Mouse (Mus musculus): ENCODE measurements around the gene Exosc9.
"Not testable (repeated sequence)": the region's sequence is repeated elsewhere in the genome, so short reads cannot be mapped to it uniquely, and the experiment has no call there.

The Exosc9 gene

DNA sequence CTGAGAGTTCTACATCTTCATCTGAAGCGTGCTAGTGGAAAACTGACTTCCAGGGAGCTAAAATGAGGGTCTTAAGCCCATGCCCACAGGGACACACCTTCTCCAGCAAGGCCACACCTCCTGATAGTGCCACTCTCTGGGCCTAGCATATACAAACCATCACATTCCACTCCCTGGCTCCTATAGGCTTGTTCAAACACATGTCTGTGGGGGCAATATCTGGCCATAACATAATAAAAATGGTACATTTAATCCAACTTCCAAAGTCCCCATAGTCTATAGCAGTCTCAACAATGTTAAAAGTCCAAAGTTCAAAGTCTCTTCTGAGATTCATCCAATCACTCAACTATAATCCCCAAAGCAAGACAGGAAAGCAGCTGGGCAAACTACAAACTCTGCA lies 5.2 kb downstream of the Exosc9 start:
- no peak for DNase-seq (ENCODE audit: low spot score in 2 of 2)

DNA sequence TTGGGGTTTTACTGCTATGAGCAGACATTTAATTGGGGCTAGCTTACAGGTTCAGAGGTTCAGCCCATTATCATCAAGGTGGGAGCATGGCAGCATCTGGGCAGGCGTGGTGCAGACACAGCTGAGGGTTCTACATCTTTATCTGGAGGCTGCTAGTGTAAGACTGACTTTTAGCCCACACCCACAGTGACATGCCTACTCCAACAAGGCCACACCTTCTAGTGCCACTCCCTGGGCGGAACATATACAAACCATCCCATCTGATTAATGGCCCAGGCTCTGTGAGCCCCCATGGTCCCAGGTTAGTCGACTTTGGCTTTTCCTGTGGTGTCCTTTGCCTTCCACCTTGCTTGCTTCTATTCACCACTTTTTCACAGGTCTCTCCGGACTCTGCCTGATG lies 7.2 kb downstream of the Exosc9 start:
- DNase-seq (ENCODE audit: low spot score in 2 of 2): no peak

DNA sequence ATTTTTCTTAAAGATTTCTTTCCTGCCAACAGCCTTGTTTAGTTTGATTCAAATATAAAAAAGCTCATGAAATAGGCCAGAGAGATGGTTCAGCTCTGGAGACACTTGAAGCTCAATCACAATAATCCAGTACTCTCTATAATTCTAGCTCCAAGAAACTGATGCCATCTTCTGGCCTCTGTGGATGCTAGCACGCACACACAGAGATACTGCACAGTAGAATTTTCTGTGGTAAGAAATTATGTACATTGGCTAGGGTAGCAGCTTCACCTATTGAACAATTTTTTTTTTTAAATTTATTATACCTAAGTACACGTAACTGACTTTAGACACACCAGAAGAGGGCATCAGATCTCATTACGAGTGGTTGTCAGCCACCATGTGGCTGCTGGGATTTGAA lies 11.3 kb downstream of the Exosc9 start:
- DNase-seq (ENCODE audit: low spot score in 2 of 2): no peak

DNA sequence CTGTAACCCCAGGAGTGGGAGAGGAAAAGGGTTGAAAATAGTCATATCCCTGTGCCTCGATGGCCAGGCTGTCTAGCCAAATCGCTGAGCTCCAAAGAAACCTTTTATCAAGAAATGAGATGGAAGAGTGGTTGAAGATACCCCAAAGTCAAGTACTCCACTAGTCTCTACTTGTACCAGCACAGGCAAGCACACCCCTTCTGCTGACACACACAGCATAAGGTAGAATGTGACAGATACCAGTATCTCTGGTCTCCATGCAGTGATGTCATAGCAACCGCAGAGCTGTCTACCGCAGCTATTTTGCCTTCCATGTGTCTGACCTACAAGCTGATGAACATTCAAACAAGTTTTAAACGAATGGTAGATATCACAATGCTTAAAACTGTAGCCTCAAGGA lies 17.4 kb downstream of the Exosc9 start:
- DNase-seq (ENCODE audit: low spot score in 2 of 2): no peak

DNA sequence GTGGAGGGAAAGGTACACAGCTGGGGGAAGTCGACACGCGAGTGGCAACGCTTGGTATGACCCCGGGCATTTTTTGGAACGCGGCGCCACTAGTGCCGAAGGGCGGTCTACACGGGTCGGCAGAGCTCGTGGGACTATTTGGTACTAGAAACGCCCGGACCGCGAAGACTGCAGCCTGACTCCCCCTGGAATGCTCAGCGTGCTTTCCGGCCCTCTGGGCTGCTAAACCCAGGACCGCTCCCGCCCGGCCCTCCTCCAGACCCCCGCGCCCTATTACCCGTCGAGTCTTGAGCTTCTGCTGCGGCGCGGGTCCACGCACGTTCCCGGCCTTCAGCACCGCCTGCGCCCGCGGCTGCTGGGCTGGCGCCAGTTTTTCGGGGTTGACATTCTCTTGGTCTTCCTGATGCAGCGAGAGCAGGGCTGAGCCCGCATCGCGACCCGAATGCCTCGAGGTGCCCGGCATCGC lies 19.0 kb downstream of the Exosc9 start:
- no peak for DNase-seq (ENCODE audit: low spot score in 2 of 2)

DNA sequence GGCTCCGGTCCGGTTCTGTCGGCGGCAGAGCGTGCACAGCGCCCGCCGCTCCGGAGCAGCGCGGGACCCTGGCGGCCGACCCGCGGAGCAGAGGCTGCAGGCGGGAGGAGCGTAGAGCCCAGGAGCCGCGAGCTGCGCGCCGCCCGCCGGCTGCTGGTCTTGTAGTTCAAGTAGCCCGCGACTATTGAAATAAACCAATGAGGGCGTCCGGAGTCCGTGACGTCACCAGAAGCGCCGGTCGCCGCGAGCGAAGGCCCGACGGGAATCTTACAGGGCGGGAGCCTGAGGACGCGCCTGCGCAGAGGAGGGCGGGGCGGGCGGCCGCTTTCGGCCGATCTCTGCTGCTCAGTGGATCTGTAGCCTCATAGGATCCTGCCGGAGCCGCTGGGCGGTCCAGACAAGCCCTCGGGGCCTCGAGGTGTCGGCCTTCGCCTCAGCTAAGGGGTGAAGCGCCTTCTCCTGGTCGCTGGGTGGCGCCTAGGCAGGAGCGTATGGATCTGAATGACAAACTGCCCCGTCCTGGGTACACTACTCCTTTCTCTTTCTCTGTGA lies 19.5 kb downstream of the Exosc9 start, which contains the start of gene Ccna2:
TSS of gene Ccna2 (minus strand) at position 324 of the 552 bp plus-strand sequence.
- DNase-seq (ENCODE audit: low spot score in 2 of 2): peak; percentile 98

DNA sequence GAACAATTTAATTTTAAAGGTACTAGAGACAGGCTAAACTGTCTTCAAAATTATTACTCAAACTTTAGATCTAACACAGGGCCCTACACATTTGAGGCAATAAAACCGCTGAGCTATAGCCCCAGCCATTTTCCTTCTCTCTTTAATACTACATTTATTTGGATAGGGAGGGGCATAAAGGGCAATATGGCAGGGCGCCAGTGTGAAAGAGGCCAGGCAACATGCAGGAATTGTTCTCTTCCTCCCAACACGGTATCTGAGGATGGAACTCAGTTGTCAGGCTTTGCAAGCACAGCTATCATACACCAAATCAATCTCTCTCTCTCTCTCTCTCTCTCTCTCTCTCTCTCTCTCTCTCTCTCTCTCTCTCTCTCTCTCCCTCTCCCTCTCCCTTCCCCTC lies 46.4 kb downstream of the Exosc9 start:
- DNase-seq (ENCODE audit: low spot score in 2 of 2): no peak

DNA sequence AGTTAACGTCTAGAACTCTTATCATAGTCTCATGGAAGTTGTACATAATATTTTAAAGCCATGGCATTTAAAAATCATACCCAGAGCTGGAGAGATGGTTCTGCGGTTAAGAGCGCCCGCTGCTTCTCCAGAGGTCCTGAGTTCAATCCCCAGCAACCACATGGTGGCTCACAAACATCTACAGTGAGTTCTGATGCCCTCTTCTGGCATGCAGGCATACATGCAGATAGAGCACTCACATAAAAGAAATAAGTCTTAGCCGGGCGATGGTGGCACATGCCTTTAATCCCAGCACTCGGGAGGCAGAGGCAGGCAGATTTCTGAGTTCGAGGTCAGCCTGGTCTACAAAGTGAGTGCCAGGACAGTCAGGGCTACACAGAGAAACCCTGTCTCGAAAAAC lies 47.4 kb downstream of the Exosc9 start:
- DNase-seq (ENCODE audit: low spot score in 2 of 2): not testable (repeated sequence)

DNA sequence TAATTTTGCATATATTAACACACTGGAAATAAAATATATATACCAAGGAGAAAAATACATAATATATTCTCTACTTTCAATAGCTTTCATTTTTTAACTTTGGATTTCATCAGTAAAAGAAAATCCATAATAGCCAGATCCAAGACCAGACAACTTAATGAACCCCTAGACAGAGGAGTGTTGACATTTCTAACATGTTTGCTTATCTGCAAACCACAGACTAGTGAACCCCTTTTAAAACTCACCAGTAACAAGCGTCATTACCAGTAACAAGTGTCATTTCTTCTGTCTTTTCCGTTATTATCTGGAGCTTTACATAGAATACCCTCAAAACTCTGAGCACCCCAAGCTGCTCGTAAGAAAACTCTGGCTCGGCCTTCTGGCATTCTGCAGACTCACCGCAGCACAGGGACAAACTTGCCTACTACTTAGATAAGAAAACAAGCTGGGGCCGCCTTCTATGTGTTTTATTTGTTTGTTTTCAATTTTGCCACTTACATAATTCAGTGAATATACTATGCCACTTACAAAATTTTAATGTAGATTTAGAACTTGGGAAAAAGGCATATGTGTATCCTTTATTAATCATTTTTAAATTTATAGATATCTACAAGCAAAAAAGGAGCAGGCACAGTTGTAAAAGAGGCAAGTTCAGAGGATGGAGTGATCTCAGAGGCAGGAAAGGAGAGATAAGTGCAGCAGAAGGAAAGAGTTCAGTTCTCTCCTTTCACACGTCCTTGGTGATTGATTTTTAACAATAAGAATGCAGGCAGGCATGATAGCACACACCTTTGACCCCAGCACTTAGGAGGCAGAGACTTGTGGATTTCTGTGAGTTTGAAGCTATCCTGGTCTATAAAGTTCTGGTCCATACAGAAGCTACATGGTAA lies 53.7 kb downstream of the Exosc9 start:
- no peak for DNase-seq (ENCODE audit: low spot score in 2 of 2)

DNA sequence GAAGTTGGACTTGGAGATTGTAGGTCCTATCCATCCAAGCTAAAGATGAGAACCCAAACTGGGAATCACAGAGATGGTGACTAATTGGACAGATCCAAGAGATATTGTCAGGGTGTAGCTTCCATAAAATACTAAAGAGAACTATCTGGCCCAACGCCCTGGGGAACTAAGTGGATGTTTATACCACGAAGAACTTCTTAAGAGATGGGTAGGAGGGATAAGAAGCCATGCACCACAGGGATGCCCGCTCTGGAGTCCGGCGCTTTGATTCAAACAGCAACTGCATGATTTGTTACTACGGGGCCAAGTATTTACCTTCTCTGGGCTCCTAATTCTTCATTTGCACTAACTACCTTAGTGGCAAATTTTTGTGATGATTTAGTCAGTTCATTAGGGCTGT lies 60.3 kb downstream of the Exosc9 start:
- no peak for DNase-seq (ENCODE audit: low spot score in 2 of 2)

DNA sequence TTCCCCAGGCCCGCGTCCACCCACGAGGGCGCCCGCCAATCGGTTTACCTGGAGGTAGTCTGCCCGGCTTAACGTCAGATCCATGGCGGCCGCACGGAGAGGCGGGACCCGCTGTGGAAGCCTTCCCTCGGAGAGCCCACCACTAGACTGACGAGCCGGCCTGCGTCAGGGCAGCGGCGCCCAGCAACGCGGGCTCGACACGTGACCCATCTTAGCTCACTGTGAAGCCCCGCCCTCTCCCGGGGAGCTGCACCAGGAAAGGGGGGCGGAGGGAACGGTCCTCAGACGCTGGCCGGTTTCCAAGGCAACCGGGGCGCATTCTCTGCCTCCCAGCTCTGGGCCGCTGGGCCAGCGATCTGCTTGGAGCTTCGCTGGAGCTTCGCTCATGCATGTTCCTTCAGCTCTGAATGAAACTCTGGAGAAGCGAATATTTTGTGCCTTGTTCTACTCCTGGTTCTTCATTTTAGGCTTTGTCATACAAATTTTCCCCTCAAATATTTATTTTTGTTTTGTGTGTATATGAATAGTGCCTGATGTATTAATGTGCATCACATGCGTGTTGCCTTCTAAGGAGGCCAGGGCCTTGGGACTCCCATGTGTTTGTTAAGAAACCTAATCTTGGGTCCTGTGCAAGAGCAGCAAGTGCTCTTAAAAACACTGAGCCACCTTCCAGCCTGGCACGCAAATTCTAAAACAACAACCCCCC lies 60.9 kb downstream of the Exosc9 start, which contains the start of gene Bbs7:
TSS of gene Bbs7 (minus strand) at position 276 of the 706 bp plus-strand sequence.
- DNase-seq (ENCODE audit: low spot score in 2 of 2): peak; percentile 70 to 78

DNA sequence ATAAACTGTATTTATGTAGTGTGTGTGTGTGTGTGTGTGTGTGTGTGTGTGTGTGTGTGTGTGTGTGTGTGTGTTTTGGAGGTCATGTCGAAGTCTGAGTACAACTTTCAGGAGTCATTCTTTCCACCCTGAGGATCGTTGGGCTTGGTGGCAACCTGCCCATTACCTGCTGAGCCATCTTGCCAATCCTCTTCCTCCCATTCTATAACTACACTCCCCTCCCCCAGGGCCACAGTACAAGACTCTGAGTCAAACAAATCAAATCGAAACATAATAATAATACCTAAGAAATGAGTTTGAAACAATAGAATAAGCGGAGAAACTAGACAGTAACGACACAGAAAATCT lies 61.5 kb downstream of the Exosc9 start:
- DNase-seq (ENCODE audit: low spot score in 2 of 2): no peak
